ENCODE assay signal across 15 mouse cellular contexts in the genomic region with DNA sequence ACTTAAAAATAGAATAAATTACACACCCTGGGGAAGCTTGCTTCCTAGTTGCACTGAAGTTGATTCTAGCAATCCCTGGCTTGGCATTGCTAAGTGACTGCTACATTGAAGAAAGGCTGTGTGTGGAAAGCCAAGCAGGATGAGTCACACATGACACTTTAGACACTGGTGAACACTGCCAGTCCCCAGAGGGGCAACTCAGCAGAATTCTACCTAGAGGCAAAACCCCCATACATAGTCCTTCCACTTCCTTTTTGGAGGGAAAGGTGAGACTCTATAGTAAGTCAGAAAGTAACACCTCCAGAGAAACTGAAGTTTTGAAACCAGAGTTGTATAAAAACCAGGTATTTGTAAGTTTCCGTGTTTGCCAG.
DNase-seq lines count a peak whose midpoint lies in the region; ATAC-seq and TF ChIP-seq lines count a peak whose summit lies in the region.
"Had no signal": no experiment of that assay in that cellular context is flagged by ENCODE, and none has a peak within 500 bp of the region (broad histone marks: within the 10 kb centered on the region; RNA-seq: fewer than 3 reads in every experiment).

No protein-coding gene starts in this region.

- TF ChIP-seq POLR2A in CH12.LX (IDR thresholded peaks at IDR 0.05; ENCODE audit: low read depth, low read length): no peak
- no peak for TF ChIP-seq POLR2A in lung, adult 2 months (IDR thresholded peaks at IDR 0.05; ENCODE audit: borderline replicate concordance, extremely low read depth, low read depth, low read length)

- DNase-seq in liver: no peak
- DNase-seq in CH12.LX (ENCODE audit: extremely low read depth): peak; percentile 67
- no peak for DNase-seq in lung, adult 2 months
- no peak for DNase-seq in left cerebral cortex, adult 8-10 months (ENCODE audit: low spot score in 2 of 2)
- DNase-seq in right cerebral cortex, adult 18-20 months: no peak
- DNase-seq: cerebellum, adult 2 months; heart, adult 2 months; heart, postnatal 4 days; kidney, adult 11 months; lung, adult 18-20 months had no signal

- no peaks in the 10 kb centered on the region for H3K36me3 ChIP-seq in liver, embryonic 12.5 days
- no peaks in the 10 kb centered on the region for H3K36me3 ChIP-seq in CH12.LX (replicated peaks in 1 of 2; ENCODE audit: control insufficient read depth in 1 of 2, insufficient read depth in 1 of 2, low read length in 1 of 2)
- H3K36me3 ChIP-seq: neural tube, embryonic 12.5 days had no signal

- H3K9me3 ChIP-seq in liver, embryonic 12.5 days (replicated peaks): no peaks in the 10 kb centered on the region
- H3K9me3 ChIP-seq in CH12.LX (replicated peaks; ENCODE audit: low read length): no peaks in the 10 kb centered on the region
- H3K9me3 ChIP-seq: neural tube, embryonic 12.5 days had no signal

- WGBS in liver, embryonic 12.5 days (ENCODE audit: insufficient replicate concordance): 39% methylated on average over 1 of the region's 1 CpGs
- WGBS in lung, adult 2 months: 77% methylated on average over 1 of the region's 1 CpGs

- no peaks in the 10 kb centered on the region for H3K27me3 ChIP-seq in liver, embryonic 12.5 days (replicated peaks)
- H3K27me3 ChIP-seq in CH12.LX (replicated peaks): no peaks in the 10 kb centered on the region
- H3K27me3 ChIP-seq: neural tube, embryonic 12.5 days had no signal

- peak overlapping the region; percentile 37 for H3K4me2 ChIP-seq in liver, embryonic 12.5 days
- peak overlapping the region; percentile 0; the same call in 1 of the 2 replicates for H3K4me2 ChIP-seq in CH12.LX (ENCODE audit: insufficient read depth, low read depth, poor library complexity, severe bottlenecking)
- H3K4me2 ChIP-seq: midbrain, embryonic 11.5 days; neural tube, embryonic 12.5 days had no signal

- peak overlapping the region; percentile 76 for H3K27ac ChIP-seq in liver, embryonic 12.5 days
- no peak overlapping the region for H3K27ac ChIP-seq in CH12.LX (ENCODE audit: insufficient read depth, low read depth)
- H3K27ac ChIP-seq: heart, adult 2 months; neural tube, embryonic 12.5 days had no signal

- H3K4me3 ChIP-seq in liver, embryonic 12.5 days: no peak overlapping the region
- peak overlapping the region in 1 of 3 experiments; percentile 10 for H3K4me3 ChIP-seq in CH12.LX (replicated peaks in 1 of 3; ENCODE audit: low read depth in 2 of 3, low read length in 2 of 3, poor library complexity in 1 of 3)
- no peak overlapping the region for H3K4me3 ChIP-seq in lung, adult 2 months (replicated peaks; ENCODE audit: extremely low read depth, low read depth, low read length)
- H3K4me3 ChIP-seq: heart, adult 2 months; neural tube, embryonic 12.5 days had no signal

- peaks cover 93% of the 10 kb centered on the region for H3K4me1 ChIP-seq in liver, embryonic 12.5 days
- peaks cover 11 to 98% of the 10 kb centered on the region in 2 experiments for H3K4me1 ChIP-seq in CH12.LX (ENCODE audit: control insufficient read depth in 1 of 2, insufficient read depth in 2 of 2)
- peaks cover 3% of the 10 kb centered on the region; the same call in 1 of the 2 replicates for H3K4me1 ChIP-seq in lung, adult 2 months (ENCODE audit: control insufficient read depth, insufficient read depth, low read length)
- H3K4me1 ChIP-seq: neural tube, embryonic 12.5 days had no signal

- dilution Hi-C loops in CH12.LX (cut with MboI; ENCODE audit: extremely low pct_ligation_motif_present, extremely low pct_unique_long_range_greater_than_20kb, low sequenced_read_pairs): no loop called here

- peak; percentile 31; the same call in 1 of the 2 replicates for ATAC-seq in liver, embryonic 12.5 days
- ATAC-seq in granulocyte monocyte progenitor cell, adult 5-6 weeks (replicated peaks; ENCODE audit: poor library complexity, severe bottlenecking): peak; percentile 51
- peak; percentile 33; the same call in 1 of the 2 replicates for ATAC-seq in neutrophil, adult 5-6 weeks (ENCODE audit: extremely low read depth, insufficient number of reproducible peaks, low FRiP score, poor library complexity, severe bottlenecking)

- peak overlapping the region; percentile 40; the same call in 1 of the 2 replicates for H3K9ac ChIP-seq in liver, embryonic 12.5 days
- H3K9ac ChIP-seq in CH12.LX (ENCODE audit: insufficient read depth, low read depth): no peak overlapping the region
- H3K9ac ChIP-seq: neural tube, embryonic 12.5 days had no signal

- TF ChIP-seq EP300 in CH12.LX (IDR thresholded peaks at IDR 0.05; ENCODE audit: low read length): no peak

- no peak for TF ChIP-seq RAD21 in CH12.LX (IDR thresholded peaks at IDR 0.05; ENCODE audit: low read depth, low read length)

- no peak for TF ChIP-seq CTCF in CH12.LX (conservative IDR thresholded peaks at IDR 0.05 in 1 of 2, IDR thresholded peaks at IDR 0.05 in 1 of 2; ENCODE audit: low read depth in 2 of 2, low read length in 2 of 2)
- no peak for TF ChIP-seq CTCF in lung, adult 2 months (IDR thresholded peaks at IDR 0.05; ENCODE audit: insufficient read depth, low read length)

- peaks cover 4% of the 10 kb centered on the region for H3K79me2 ChIP-seq in CH12.LX (replicated peaks; ENCODE audit: control insufficient read depth, extremely low read depth, insufficient read depth, poor library complexity, severe bottlenecking)

- in situ Hi-C loops in CH12.LX (cut with MboI; ENCODE audit: low pct_ligation_motif_present, low pct_unique_long_range_greater_than_20kb, low sequenced_read_pairs): no loop called here

TF ChIP-seq in CH12.LX, 34 proteins besides CTCF, POLR2A, EP300 and RAD21:
- TF ChIP-seq CHD2 (IDR thresholded peaks at IDR 0.05; ENCODE audit: low read length) (no peak), ETS1 (conservative IDR thresholded peaks at IDR 0.05; ENCODE audit: low read depth, low read length) (0 out of 2 replicates have a peak, but pooled peaks have one; percentile 37), MAX (IDR thresholded peaks at IDR 0.05; ENCODE audit: low read length) (no peak)
